In genomic region chr5:9623095-9623459, GRCm38 (mm10) we compare ENCODE assay signal across 9 mouse cellular contexts.
A peak's percentile ranks its signal among the peaks of the same experiment; 100 is the strongest.
DNase-seq lines count a peak whose midpoint lies in the region; ATAC-seq and TF ChIP-seq lines count a peak whose summit lies in the region.
"Had no signal": no experiment of that assay in that cellular context is flagged by ENCODE, and none has a peak within 500 bp of the region (broad histone marks: within the 10 kb centered on the region; RNA-seq: fewer than 3 reads in every experiment).

No protein-coding gene starts in this region.

- no peaks in the 10 kb centered on the region for H3K9me3 ChIP-seq in forebrain, embryonic 12.5 days
- no peaks in the 10 kb centered on the region for H3K9me3 ChIP-seq in limb, embryonic 12.5 days

- peak; percentile 85 for ATAC-seq in forebrain, embryonic 12.5 days (ENCODE audit: low FRiP score)
- no peak for ATAC-seq in limb, embryonic 12.5 days (ENCODE audit: insufficient number of reproducible peaks, insufficient read depth, low FRiP score, low TSS enrichment, low read depth)

- no peak for TF ChIP-seq CTCF in left cerebral cortex, adult 2 months (IDR thresholded peaks at IDR 0.05)

- no peaks in the 10 kb centered on the region for H3K36me3 ChIP-seq in forebrain, embryonic 12.5 days (replicated peaks)
- no peaks in the 10 kb centered on the region for H3K36me3 ChIP-seq in limb, embryonic 12.5 days

- no peak overlapping the region for H3K9ac ChIP-seq in forebrain, embryonic 12.5 days
- H3K9ac ChIP-seq in limb, embryonic 12.5 days (replicated peaks), result no peak overlapping the region

- intact Hi-C loops in left cerebral cortex, adult 2 months (cut with DNase I), result no loop called here
- intact Hi-C loops in left cerebral cortex, postnatal 36 days (cut with DNase I), result no loop called here

- H3K4me1 ChIP-seq in forebrain, embryonic 12.5 days, result peaks cover 9% of the 10 kb centered on the region
- H3K4me1 ChIP-seq in limb, embryonic 12.5 days (replicated peaks), result peaks cover 8% of the 10 kb centered on the region; the same call in 1 of the 2 replicates

- 3% methylated on average over 4 of the region's 4 CpGs for WGBS in forebrain, embryonic 12.5 days
- WGBS in limb, embryonic 12.5 days, result 7% methylated on average over 4 of the region's 4 CpGs

- no peak for DNase-seq in left cerebral cortex, adult 2 months (ENCODE audit: extremely low spot score in 1 of 2, low spot score in 2 of 2)
- DNase-seq in left cerebral cortex, postnatal 36 days (ENCODE audit: low spot score in 2 of 2), result no peak
- DNase-seq in yolk sac, embryonic 10.5 days (ENCODE audit: low spot score), result peak; percentile 0
- DNase-seq in spleen, postnatal 4 days (ENCODE audit: low spot score in 2 of 2), result no peak
- no peak for DNase-seq in right cerebral cortex, postnatal 14 days
- DNase-seq: thymus, adult 18-20 months had no signal

- H3K4me2 ChIP-seq in forebrain, embryonic 12.5 days, result peak overlapping the region; percentile 24; the same call in 1 of the 2 replicates
- H3K4me2 ChIP-seq in limb, embryonic 12.5 days, result 0 out of 2 replicates have a peak overlapping the region, but pooled peaks have one; percentile 8
- H3K4me2 ChIP-seq: liver, embryonic 11.5 days had no signal

- H3K27me3 ChIP-seq in forebrain, embryonic 12.5 days, result no peaks in the 10 kb centered on the region
- H3K27me3 ChIP-seq in limb, embryonic 12.5 days, result no peaks in the 10 kb centered on the region

- peak overlapping the region; percentile 2 for H3K27ac ChIP-seq in left cerebral cortex, adult 2 months
- H3K27ac ChIP-seq in forebrain, embryonic 12.5 days, result 0 out of 2 replicates have a peak overlapping the region, but pooled peaks have one; percentile 21
- no peak overlapping the region for H3K27ac ChIP-seq in limb, embryonic 12.5 days

- H3K4me3 ChIP-seq in left cerebral cortex, adult 2 months, result no peak overlapping the region
- H3K4me3 ChIP-seq in forebrain, embryonic 12.5 days (replicated peaks), result no peak overlapping the region
- no peak overlapping the region for H3K4me3 ChIP-seq in limb, embryonic 12.5 days (replicated peaks)
